Mouse (Mus musculus) fat pad, adult 2 months (tissue): ENCODE measurements around the gene Aicda.

ENCODE experiments used
- DNase-seq: peaks from one replicate; pipeline ENCODE4 v3.0.0-alpha.2; 2011; ENCODE audit warnings: low read depth, low spot score; ENCODE audit errors: extremely low read depth

Aicda gene

DNA sequence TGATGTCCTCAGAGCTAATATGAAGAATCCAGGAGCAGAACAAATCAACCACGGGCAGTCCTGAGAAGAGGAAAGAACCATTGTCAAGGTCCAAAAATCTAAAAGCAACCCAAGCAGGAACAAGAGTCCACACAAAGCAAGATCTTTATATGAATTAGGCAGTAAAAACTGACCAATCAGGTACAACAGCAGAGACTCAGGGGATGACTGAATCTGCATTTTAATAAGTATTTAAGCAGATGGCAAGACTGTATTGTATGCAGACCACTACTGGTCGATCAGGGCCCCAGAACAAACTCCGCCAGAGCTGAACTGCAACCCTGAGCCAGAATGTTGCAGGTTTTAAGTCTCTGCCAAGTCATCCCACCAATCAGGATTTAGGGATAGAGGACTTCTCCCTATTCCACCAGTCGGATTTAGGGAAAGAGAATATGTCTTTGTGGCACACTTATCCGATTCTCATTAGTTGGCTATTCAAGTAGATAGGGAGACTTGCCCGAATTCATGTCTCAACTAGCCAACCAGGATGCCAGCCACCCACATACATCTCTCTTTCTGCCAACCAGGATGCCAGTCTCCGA lies 46.6 kb downstream of the Aicda start:
- peak; percentile 91 for DNase-seq

DNA sequence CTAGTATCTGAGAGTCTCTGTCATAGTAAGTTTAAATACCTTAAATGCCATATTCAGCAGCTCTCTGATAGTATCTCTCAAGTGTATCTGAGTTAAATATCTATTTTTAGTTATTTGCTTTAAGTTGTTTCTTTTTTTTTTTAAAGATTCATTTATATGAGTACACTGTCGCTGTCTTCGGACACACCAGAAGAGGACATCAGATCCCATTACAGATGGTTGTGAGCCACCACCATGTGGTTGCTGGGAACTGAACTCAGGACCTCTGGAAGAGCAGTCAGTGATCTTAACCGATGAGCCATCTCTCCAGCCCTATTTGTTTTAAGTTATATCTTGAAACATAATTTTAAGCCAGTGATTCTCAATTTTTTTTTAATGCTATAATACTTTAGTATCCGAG lies 47.4 kb downstream of the Aicda start:
- DNase-seq, result no peak

DNA sequence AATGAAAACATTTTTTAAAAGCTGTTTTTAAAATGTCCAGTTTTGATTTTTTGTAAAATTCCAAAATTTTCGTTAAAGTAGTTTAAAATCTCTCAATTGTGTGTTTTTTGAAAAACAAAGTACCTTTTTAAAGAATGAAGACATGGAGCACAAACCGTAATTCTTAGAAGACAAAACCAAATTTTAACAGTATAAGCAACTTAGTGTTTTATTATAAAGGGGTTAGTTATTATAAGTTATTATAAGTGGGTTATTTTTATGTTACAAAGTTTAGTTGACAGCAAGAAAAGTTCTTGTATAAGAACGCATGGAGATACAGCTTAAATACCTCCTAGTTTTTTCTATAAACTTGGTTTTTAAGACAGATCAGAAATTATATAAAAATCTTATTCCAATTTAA lies 48.0 kb downstream of the Aicda start:
- DNase-seq, result no peak

DNA sequence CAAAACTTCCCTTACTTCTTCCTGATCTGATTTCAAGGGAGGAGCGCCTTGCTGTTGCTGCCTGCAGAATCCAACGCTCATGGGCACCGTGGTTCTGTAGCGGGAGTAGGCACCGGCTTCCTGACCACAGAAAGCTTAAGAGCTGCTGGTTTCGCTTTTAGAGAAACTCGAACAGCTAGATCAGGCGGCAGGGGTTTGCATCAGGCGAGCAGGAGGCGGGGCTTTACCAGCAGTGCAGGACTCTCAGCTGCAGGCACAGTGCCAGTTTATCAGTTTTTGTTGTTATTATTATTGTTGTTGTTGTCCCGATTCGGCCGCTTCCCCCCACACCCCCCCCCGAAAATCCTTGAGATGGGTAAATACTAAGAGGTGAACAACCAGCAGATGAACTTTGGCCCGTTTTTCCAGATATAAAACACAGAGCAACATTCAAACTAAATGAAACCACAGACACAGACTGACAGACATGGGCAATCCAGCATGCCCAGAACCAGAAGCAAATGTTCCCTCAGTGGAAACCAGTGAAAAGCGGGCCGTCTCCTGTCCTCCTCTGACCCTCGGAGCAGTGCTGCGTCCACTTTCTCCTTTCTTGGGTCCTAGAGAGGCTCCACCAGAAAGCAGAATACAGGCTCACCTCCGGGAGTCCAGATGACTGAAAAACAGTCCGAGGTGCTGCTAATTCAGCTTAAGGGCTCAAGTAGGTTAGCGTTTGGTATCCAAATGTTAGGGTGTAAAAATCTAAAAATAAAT lies 48.8 kb downstream of the Aicda start, which contains the start of gene Apobec1:
TSS of gene Apobec1 (minus strand) at position 203 of the 750 bp plus-strand sequence.
- peak; percentile 55 for DNase-seq

DNA sequence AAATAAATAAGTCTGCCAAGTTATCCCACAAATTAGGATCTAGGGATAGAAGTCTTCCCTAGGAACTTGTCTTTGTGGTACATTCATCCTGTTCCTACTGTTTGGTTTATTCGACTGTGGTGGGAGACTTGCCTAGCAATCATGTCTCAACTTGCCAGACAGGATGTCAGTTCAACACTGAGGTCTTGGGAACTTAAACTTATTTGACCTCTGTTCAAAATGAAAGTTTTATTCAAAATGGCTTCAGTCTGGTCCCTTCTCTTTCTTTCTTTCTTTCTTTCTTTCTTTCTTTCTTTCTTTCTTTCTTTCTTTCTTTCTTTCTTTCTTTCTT lies 49.4 kb downstream of the Aicda start:
- no peak for DNase-seq

DNA sequence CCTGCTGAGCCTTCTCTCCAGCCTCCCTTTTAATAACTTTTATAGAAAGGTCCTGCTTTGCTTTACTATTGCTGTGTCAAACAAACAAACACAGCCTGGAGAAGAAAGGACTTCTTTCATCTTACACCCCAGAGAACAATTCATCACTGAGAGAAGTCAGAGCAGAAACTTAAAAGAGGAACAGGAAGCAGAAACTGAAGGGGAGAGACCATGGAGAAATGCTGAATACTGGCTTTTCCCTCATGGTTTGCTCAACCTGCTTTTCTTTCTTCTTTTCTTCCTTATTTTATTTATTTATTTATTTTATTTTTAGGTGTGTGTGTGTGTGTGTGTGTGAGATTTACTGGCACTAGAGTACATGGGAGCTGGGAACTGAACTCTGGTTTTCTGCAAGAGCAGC lies 50.7 kb downstream of the Aicda start:
- no peak for DNase-seq

DNA sequence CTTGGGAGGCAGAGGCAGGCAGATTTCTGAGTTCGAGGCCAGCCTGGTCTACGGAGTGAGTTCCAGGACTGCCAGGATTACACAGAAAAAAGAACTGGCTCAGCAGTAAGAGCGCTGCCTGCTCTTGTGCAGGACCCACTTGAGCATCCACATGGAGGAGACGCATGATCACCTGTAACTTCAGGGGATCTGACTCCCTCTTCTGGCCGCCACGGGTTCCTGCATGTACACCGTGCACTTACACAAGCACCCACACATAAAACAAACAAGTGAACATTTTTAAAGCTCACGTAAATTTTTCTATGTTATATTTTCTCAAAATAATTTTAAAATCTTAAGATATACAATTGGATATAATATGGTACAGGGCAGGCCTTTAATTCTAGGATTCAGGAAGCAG lies 51.9 kb downstream of the Aicda start:
- DNase-seq, result no peak

DNA sequence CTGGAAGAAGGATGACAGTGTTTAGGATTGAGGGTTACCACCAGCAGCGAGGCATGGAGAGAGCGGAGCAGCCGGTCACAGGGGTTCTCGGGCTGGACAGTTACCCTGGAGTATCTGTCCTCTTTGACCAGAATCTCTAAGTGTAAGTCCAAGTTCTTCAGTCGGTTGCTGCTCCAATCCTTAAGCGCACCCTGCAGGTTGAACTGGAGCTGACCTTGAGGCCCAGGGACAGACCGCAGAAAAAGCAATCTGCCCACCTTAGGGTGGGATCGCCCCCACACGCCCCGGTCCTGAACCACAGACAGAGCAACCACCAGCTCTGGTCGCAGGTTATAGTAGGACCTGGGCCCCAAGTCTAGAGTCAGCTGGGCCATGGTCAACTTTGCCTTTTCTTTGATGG lies 53.1 kb downstream of the Aicda start:
- no peak for DNase-seq

DNA sequence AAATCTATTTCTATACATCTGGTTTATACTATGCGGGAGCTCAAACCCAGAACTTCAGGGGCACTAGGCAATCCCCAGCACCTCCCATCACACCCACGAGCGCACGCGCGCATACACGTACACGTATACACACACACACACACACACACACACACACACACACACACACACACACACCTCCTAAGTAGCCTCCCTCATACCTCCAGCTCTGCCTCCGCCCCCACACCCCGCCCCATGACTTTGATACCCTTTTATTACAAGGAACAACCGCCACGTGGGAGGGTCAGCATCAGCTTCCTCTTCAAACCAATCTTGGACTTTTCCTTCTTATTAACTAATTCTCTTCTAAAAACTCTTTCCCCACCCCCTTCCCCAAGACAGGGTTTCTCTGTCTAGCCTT lies 54.1 kb downstream of the Aicda start:
- no peak for DNase-seq

DNA sequence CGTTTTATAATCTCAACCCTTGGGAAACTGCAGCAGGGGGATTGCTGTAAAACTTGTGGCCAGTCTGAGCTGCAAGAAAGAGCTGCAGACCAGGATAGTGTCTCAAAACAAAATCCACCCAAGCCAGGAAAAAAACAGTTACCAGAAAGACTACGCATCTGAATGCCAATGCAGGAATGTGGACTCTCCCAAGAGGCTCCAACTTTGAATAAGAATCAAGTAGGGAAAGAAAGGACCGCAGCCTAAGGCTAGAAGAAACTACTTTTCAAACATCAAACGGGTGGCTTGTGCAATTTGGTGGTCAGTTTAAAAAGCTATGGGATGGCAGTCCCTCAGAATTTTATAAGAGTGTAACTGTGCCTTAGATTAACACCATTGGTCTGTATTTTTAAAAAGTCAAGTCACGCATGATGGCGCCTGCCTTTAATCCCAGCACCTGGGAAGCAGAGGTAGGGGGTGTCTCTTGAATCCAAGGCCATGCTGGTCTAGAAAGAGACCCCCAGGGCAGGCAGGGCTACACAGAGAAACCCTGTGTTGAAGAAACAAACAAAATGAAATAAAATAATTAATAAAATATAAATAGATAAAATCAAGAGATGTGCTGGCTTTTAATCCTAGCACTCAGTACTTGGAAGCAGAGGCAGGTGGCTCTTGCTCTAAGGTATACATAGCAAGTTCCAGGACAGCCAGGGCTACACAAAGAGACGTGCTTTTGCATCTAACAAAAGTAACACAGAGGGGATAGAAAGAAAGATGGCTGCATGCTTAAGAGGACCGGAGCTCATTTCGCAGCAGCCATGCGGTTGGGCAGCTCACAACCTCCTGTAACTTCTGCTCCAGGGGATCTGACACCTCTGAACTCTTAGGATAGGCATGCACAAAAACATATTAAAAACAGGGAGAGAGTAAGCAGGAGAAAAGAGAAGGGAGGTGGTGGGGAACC lies 55.1 kb downstream of the Aicda start:
- DNase-seq, result no peak

DNA sequence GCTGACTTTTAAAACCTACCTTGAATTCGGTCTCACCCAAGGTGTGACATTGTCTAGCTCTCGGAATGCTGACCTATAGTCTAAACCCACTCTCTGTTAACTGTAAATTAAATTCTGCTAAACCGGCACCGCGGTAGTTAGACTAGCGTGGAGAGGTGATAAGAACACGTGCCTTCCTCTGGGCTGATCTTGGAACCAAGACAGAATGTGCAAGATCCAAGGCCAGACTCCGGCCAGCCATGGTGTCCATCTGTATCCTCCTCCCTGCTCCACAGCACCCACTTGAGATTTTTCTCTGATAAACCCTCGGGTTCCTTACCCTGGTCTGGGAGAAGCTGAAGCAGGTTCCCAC lies 55.8 kb downstream of the Aicda start:
- no peak for DNase-seq

DNA sequence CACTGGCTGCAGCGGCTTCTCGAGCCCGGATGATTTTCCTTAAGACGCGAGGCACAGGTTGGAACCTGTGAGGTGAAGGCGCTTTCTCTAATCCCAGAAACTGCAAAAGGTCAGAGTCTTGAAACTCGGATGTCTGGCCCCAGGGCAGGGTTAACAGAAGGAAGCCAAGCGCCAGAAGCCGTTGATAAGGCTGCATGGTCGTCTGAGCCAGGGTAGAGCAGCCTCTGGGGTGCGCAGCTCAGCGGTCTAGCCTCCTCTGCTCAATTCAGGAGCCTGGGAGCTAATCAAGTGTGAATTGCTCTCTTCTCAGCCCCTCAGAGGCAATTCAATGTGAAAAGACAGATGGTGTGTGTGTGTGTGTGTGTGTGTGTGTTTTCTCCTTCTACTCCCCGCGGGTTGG lies 56.2 kb downstream of the Aicda start, which contains the start of gene Gdf3:
TSS of gene Gdf3 (minus strand) at position 317 of the 400 bp plus-strand sequence.
- DNase-seq, result no peak

DNA sequence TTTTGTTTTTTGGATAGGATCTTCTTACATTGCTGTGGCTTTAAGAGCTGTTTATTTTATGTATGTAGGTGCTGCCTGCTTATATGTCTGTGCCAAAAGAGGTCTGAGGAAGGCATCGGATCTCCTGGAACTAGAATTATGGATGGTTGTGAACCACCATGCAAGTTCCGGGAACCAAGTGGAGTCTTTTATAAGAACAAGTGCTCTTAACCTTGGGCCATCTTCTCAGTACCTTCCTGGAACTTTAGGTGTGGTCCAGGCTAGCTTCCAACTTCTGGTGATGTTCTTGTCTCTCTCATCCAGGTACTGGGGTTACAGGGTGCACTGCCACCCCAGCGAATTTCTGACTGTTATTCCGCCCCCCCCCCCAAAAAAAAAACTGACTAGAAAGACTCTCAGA lies 58.8 kb downstream of the Aicda start:
- DNase-seq, result no peak
